Mouse (Mus musculus): Measurements from ENCODE around the gene Tent5a. TPM values are rescaled to one million over a fixed set of nuclear protein-coding genes. Genes with fewer than 3 reads are reported as not detected.

Gene Tent5a
- total and polyA plus RNA-seq, 3 experiments: 7.0 to 15.2 TPM; not detected in 1

DNA sequence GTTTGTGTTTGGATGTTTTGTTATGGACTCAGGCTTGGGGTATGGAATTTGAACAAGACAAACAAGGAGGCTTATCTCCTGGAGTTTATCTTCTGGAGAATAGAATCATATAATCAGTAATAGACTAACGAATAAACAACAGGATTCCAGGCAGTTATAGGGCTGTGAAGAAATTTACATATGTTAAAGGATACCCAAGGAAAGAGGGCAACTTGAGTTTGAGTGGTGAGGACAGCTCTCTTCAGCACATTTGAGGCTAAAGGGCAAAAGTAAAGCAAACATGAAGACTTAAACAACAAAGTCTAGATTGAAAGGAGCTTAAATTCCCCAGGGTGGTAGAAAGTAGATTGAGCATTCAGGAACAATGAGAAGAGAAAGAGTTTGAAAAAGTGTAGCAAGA is 44.9 kb upstream of the Tent5a start:
- no peak overlapping the region for H3K27ac ChIP-seq (ENCODE audit: control insufficient read depth, low read depth, low read length)
- no peak for DNase-seq (ENCODE audit: low read depth, low spot score)
- no peak for TF ChIP-seq MXI1 (IDR thresholded peaks at IDR 0.05; ENCODE audit: low read depth, low read length)
- TF ChIP-seq TBP (IDR thresholded peaks at IDR 0.05; ENCODE audit: low read depth, low read length): no peak
- no peak for TF ChIP-seq MAFK (IDR thresholded peaks at IDR 0.05; ENCODE audit: borderline replicate concordance, low read depth, low read length)
- no peak for TF ChIP-seq USF1 (IDR thresholded peaks at IDR 0.05; ENCODE audit: low read depth, low read length)
- no peak for TF ChIP-seq MYB (IDR thresholded peaks at IDR 0.05; ENCODE audit: low read depth, low read length)
- no peak for TF ChIP-seq JUND (IDR thresholded peaks at IDR 0.05; ENCODE audit: low read depth, low read length)
- no peak for TF ChIP-seq USF2 (IDR thresholded peaks at IDR 0.05; ENCODE audit: borderline replicate concordance in 1 of 2, insufficient read depth in 1 of 2, low read depth in 1 of 2, low read length in 2 of 2)
- no peak for TF ChIP-seq ELF1 (IDR thresholded peaks at IDR 0.05; ENCODE audit: low read depth, low read length)
- no peak for TF ChIP-seq RAD21 (IDR thresholded peaks at IDR 0.05; ENCODE audit: low read depth, low read length)
- no peak for TF ChIP-seq RCOR1 (IDR thresholded peaks at IDR 0.05; ENCODE audit: low read depth, low read length)
- no peak for TF ChIP-seq ZNF384 (IDR thresholded peaks at IDR 0.05; ENCODE audit: low read depth, low read length)
- no peak for TF ChIP-seq SMC3 (IDR thresholded peaks at IDR 0.05; ENCODE audit: low read depth, low read length)
- TF ChIP-seq ETS1 (IDR thresholded peaks at IDR 0.05; ENCODE audit: low read depth, low read length): no peak
- no peak for TF ChIP-seq CHD1 (IDR thresholded peaks at IDR 0.05; ENCODE audit: low read depth, low read length)
- TF ChIP-seq NRF1 (IDR thresholded peaks at IDR 0.05; ENCODE audit: insufficient read depth, low read depth, low read length, poor library complexity, severe bottlenecking): no peak
- no peak for TF ChIP-seq GABPA (IDR thresholded peaks at IDR 0.05; ENCODE audit: low read depth, low read length)
- no peaks in the 10 kb centered on the region; a peak in 1 of 4 replicates for H3K27me3 ChIP-seq (ENCODE audit: control insufficient read depth in 1 of 2, insufficient read depth in 2 of 2, low read length in 2 of 2)
- H3K36me3 ChIP-seq (ENCODE audit: control insufficient read depth in 1 of 2, insufficient read depth in 2 of 2, low read length in 2 of 2): no peaks in the 10 kb centered on the region
- H3K4me3 ChIP-seq (ENCODE audit: control insufficient read depth in 1 of 2, insufficient read depth in 1 of 2, low read depth in 2 of 2, low read length in 2 of 2): no peak overlapping the region
- no peaks in the 10 kb centered on the region for H3K9me3 ChIP-seq (replicated peaks; ENCODE audit: insufficient read depth, low read length)
- no peak overlapping the region for H3K9ac ChIP-seq (ENCODE audit: control insufficient read depth, low read depth, low read length, poor library complexity, severe bottlenecking)
- H3K4me1 ChIP-seq (ENCODE audit: control insufficient read depth in 1 of 2, insufficient read depth in 2 of 2, low read length in 2 of 2): no peaks in the 10 kb centered on the region
- no peaks in the 10 kb centered on the region for H3K79me2 ChIP-seq (ENCODE audit: control insufficient read depth, insufficient read depth, low read length, poor library complexity)

DNA sequence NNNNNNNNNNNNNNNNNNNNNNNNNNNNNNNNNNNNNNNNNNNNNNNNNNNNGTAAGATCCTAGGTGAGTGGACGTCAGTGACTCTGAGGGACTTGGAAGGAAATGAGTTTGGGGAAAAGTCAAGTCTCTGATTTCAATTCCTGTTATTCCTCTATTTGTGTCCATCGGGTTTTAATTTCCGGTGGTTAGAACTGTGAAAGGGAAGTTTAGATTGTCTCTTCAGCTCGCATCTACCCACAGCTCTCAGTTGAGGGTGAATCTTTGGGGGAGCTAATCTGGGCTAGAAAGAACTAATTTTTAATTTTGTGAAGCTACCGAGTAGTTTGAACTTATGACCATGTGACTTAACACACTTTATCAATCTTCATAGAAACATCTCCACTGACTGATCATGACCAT is 42.4 kb upstream of the Tent5a start:
- no peak overlapping the region for H3K27ac ChIP-seq (ENCODE audit: control insufficient read depth, low read depth, low read length)
- no peaks in the 10 kb centered on the region; a peak in 1 of 4 replicates for H3K27me3 ChIP-seq (ENCODE audit: control insufficient read depth in 1 of 2, insufficient read depth in 2 of 2, low read length in 2 of 2)

More for the DNA sequence above, 42.4 kb upstream of the Tent5a start:
- Histone ChIP-seq H3K79me2 (ENCODE audit: control insufficient read depth, insufficient read depth, low read length, poor library complexity) (no peaks in the 10 kb centered on the region), H3K9me3 (replicated peaks; ENCODE audit: insufficient read depth, low read length) (no peaks in the 10 kb centered on the region), H3K4me3 (ENCODE audit: control insufficient read depth in 1 of 2, insufficient read depth in 1 of 2, low read depth in 2 of 2, low read length in 2 of 2) (no peak overlapping the region), H3K36me3 (ENCODE audit: control insufficient read depth in 1 of 2, insufficient read depth in 2 of 2, low read length in 2 of 2) (no peaks in the 10 kb centered on the region), H3K9ac (ENCODE audit: control insufficient read depth, low read depth, low read length, poor library complexity, severe bottlenecking) (no peak overlapping the region), H3K4me1 (ENCODE audit: control insufficient read depth in 1 of 2, insufficient read depth in 2 of 2, low read length in 2 of 2) (no peaks in the 10 kb centered on the region)
- DNase-seq (ENCODE audit: low read depth, low spot score): no peak
- TF ChIP-seq TBP (IDR thresholded peaks at IDR 0.05; ENCODE audit: low read depth, low read length) (no peak), CTCF (IDR thresholded peaks at IDR 0.05 in 2 of 3, conservative IDR thresholded peaks at IDR 0.05 in 1 of 3; ENCODE audit: control insufficient read depth in 1 of 3, insufficient read depth in 1 of 3, low read depth in 2 of 3, low read length in 3 of 3, poor library complexity in 1 of 3, severe bottlenecking in 1 of 3) (no peak), ZNF384 (IDR thresholded peaks at IDR 0.05; ENCODE audit: low read depth, low read length) (no peak), HCFC1 (IDR thresholded peaks at IDR 0.05; ENCODE audit: low read depth, low read length) (no peak), POLR2A (IDR thresholded peaks at IDR 0.05; ENCODE audit: control insufficient read depth in 1 of 2, insufficient read depth in 1 of 2, low read depth in 1 of 2, low read length in 2 of 2, poor library complexity in 1 of 2) (no peak), RCOR1 (IDR thresholded peaks at IDR 0.05; ENCODE audit: low read depth, low read length) (no peak), ZC3H11A (IDR thresholded peaks at IDR 0.05; ENCODE audit: low read depth, low read length) (no peak), TAL1 (IDR thresholded peaks at IDR 0.05; ENCODE audit: low read length) (no peak), MAFK (IDR thresholded peaks at IDR 0.05; ENCODE audit: borderline replicate concordance, low read depth, low read length) (no peak), MYC (IDR thresholded peaks at IDR 0.05; ENCODE audit: low read depth, low read length) (no peak), MAZ (IDR thresholded peaks at IDR 0.05; ENCODE audit: low read depth, low read length) (no peak), GATA1 (IDR thresholded peaks at IDR 0.05; ENCODE audit: low read depth, low read length) (no peak), NRF1 (IDR thresholded peaks at IDR 0.05; ENCODE audit: insufficient read depth, low read depth, low read length, poor library complexity, severe bottlenecking) (no peak), MAX (IDR thresholded peaks at IDR 0.05; ENCODE audit: low read length) (no peak)

Measured in MEL (cell line).